Mouse (Mus musculus) CH12.LX (cell line): ENCODE data around the gene Sbpl. TPM values are rescaled to one million over a fixed set of nuclear protein-coding genes. Genes with fewer than 3 reads are reported as not detected.
"Not testable (repeated sequence)": the region's sequence is repeated elsewhere in the genome, so short reads cannot be mapped to it uniquely, and the experiment has no call there.

Experiments used
- DNase-seq: peaks from one replicate; pipeline ENCODE4 v3.0.0-alpha.2; 2013; ENCODE audit errors: extremely low read depth
- H3K27ac ChIP-seq: 2 replicates; pipeline ENCODE4 v1.5.1; 2012; ENCODE audit warnings: low read depth, mild to moderate bottlenecking, control low read depth, moderate library complexity; ENCODE audit not compliant: insufficient read depth
- H3K27me3 ChIP-seq: replicated peaks from 2 replicates; pipeline ENCODE3; 2012; ENCODE audit warnings: inconsistent platforms
- H3K36me3 ChIP-seq, 2 experiments: replicated peaks in 1 of 2; 2 replicates each; pipeline versions ENCODE3 to v1.6.1; 2012; ENCODE audit warnings: inconsistent platforms in 1 of 2, low read length in 1 of 2, mild to moderate bottlenecking in 1 of 2, mixed read lengths in 1 of 2, moderate library complexity in 1 of 2; ENCODE audit not compliant: control insufficient read depth in 1 of 2, insufficient read depth in 1 of 2
- H3K4me1 ChIP-seq, 2 experiments: 2 replicates each; pipeline ENCODE4 v1.6.1; 2012; ENCODE audit warnings: inconsistent platforms in 1 of 2, moderate library complexity in 1 of 2; ENCODE audit not compliant: insufficient read depth in 2 of 2, control insufficient read depth in 1 of 2
- H3K4me2 ChIP-seq: 2 replicates; pipeline ENCODE4 v1.6.1; 2012; ENCODE audit warnings: low read depth, mild to moderate bottlenecking, control low read depth; ENCODE audit not compliant: poor library complexity, insufficient read depth, severe bottlenecking
- H3K4me3 ChIP-seq, 3 experiments: fragments of 150-350 bp in 1 of 3; sonication (generic) in 1 of 3; replicated peaks in 1 of 3; 2 replicates each; pipeline versions ENCODE3 to v1.5.1; 2011 to 2012; ENCODE audit warnings: low read depth in 2 of 3, low read length in 2 of 3, mild to moderate bottlenecking in 2 of 3, moderate library complexity in 2 of 3, control low read depth in 1 of 3, improper control_type of control experiment in 1 of 3, inconsistent platforms in 1 of 3, mixed read lengths in 1 of 3; ENCODE audit not compliant: poor library complexity in 1 of 3
- H3K79me2 ChIP-seq: replicated peaks from 2 replicates; pipeline ENCODE4 v1.6.1; 2012; ENCODE audit warnings: mild to moderate bottlenecking, moderate library complexity; ENCODE audit not compliant: control insufficient read depth, poor library complexity, insufficient read depth, severe bottlenecking; ENCODE audit errors: extremely low read depth
- H3K9ac ChIP-seq: 2 replicates; pipeline ENCODE4 v1.6.1; 2012; ENCODE audit warnings: low read depth, mild to moderate bottlenecking, control low read depth, moderate library complexity; ENCODE audit not compliant: insufficient read depth
- H3K9me3 ChIP-seq: replicated peaks from 2 replicates; pipeline ENCODE3; 2012; ENCODE audit warnings: low read length, inconsistent platforms, mixed read lengths
- CHD1 ChIP-seq: IDR thresholded peaks from 2 replicates; pipeline ENCODE4 v1.6.1; 2012; ENCODE audit warnings: low read depth, low read length, improper control_type of control experiment, inconsistent platforms
- E2F4 ChIP-seq: IDR thresholded peaks from 2 replicates; pipeline ENCODE4 v1.6.1; 2011; ENCODE audit warnings: low read depth, low read length, improper control_type of control experiment; ENCODE audit not compliant: insufficient replicate concordance
- ELF1 ChIP-seq: IDR thresholded peaks from 2 replicates; pipeline ENCODE4 v1.6.1; 2014; ENCODE audit warnings: low read depth, mild to moderate bottlenecking, inconsistent platforms, low read length, improper control_type of control experiment
- EP300 ChIP-seq: IDR thresholded peaks from 2 replicates; pipeline ENCODE4 v1.6.1; 2011; ENCODE audit warnings: low read length, improper control_type of control experiment
- HCFC1 ChIP-seq: IDR thresholded peaks from 2 replicates; pipeline ENCODE4 v1.6.1; 2012; ENCODE audit warnings: low read depth, mild to moderate bottlenecking, inconsistent platforms, low read length, improper control_type of control experiment
- IRF4 ChIP-seq: IDR thresholded peaks from 2 replicates; pipeline ENCODE4 v1.6.1; 2014; ENCODE audit warnings: low read depth, mild to moderate bottlenecking, inconsistent platforms, low read length, improper control_type of control experiment
- KAT2A ChIP-seq: IDR thresholded peaks from 2 replicates; pipeline ENCODE4 v1.6.1; 2012; ENCODE audit warnings: low read length, improper control_type of control experiment, inconsistent platforms; ENCODE audit not compliant: insufficient replicate concordance
- MAFK ChIP-seq: IDR thresholded peaks from 2 replicates; pipeline ENCODE4 v1.6.1; 2011; ENCODE audit warnings: low read length, improper control_type of control experiment; ENCODE audit not compliant: insufficient replicate concordance
- MXI1 ChIP-seq: IDR thresholded peaks from 2 replicates; pipeline ENCODE4 v1.6.1; 2011; ENCODE audit warnings: mild to moderate bottlenecking, low read depth, low read length, improper control_type of control experiment
- MYC ChIP-seq: IDR thresholded peaks from 2 replicates; pipeline ENCODE4 v1.6.1; 2011; ENCODE audit warnings: low read depth, mild to moderate bottlenecking, improper control_type of control experiment, low read length
- NELFE ChIP-seq: IDR thresholded peaks from 2 replicates; pipeline ENCODE4 v1.6.1; 2011; ENCODE audit warnings: low read depth, low read length, improper control_type of control experiment
- PAX5 ChIP-seq: IDR thresholded peaks from 2 replicates; pipeline ENCODE4 v1.6.1; 2012; ENCODE audit warnings: low read length, inconsistent platforms, mixed read lengths
- POLR2AphosphoS2 ChIP-seq: IDR thresholded peaks from 2 replicates; pipeline ENCODE4 v1.6.1; 2011; ENCODE audit warnings: low read depth, low read length, improper control_type of control experiment
- RAD21 ChIP-seq: IDR thresholded peaks from 2 replicates; pipeline ENCODE4 v1.6.1; 2011; ENCODE audit warnings: low read depth, mild to moderate bottlenecking, low read length, improper control_type of control experiment, moderate library complexity
- SIN3A ChIP-seq: IDR thresholded peaks from 2 replicates; pipeline ENCODE4 v1.6.1; 2012; ENCODE audit warnings: low read length, improper control_type of control experiment, inconsistent platforms
- SMC3 ChIP-seq: IDR thresholded peaks from 2 replicates; pipeline ENCODE4 v1.6.1; 2011; ENCODE audit warnings: low read depth, low read length, improper control_type of control experiment
- TCF12 ChIP-seq: IDR thresholded peaks from 2 replicates; pipeline ENCODE4 v1.6.1; 2014; ENCODE audit warnings: low read depth, mild to moderate bottlenecking, inconsistent platforms, low read length, improper control_type of control experiment
- UBTF ChIP-seq: IDR thresholded peaks from 2 replicates; pipeline ENCODE4 v1.6.1; 2012; ENCODE audit warnings: low read depth, mild to moderate bottlenecking, inconsistent platforms, low read length, improper control_type of control experiment, moderate library complexity
- ZMIZ1 ChIP-seq: IDR thresholded peaks from 2 replicates; pipeline ENCODE4 v1.6.1; 2012; ENCODE audit warnings: low read depth, mild to moderate bottlenecking, inconsistent platforms, low read length, improper control_type of control experiment
- ZNF384 ChIP-seq: IDR thresholded peaks from 2 replicates; pipeline ENCODE4 v1.6.1; 2012; ENCODE audit warnings: low read depth, low read length, improper control_type of control experiment, inconsistent platforms
- dilution Hi-C: fragments of 300-500 bp; cut with MboI; formaldehyde crosslinking; loops from 2 replicates; pipeline ENCODE4 v1.14.3; 2020; ENCODE audit warnings: low sequenced_read_pairs; ENCODE audit not compliant: extremely low pct_unique_long_range_greater_than_20kb, extremely low pct_ligation_motif_present
- in situ Hi-C: fragments of 300-500 bp; cut with MboI; formaldehyde crosslinking; loops from 3 replicates; pipeline ENCODE4 v1.14.3; 2019; ENCODE audit warnings: low sequenced_read_pairs, low pct_ligation_motif_present, low pct_unique_long_range_greater_than_20kb, mixed read lengths
- polyA plus RNA-seq: library from polyadenylated mRNA; unstranded; fragments of >175 nt; gene quantifications from 2 replicates; pipeline ENCODE4 v1.2.1, GENCODE M21; 2012; ENCODE audit warnings: low read depth; ENCODE audit not compliant: insufficient read length
- total RNA-seq, 2 experiments: library from RNA; depleted of rRNA; stranded (reverse); fragments of 300-350 nt in 1 of 2; fragments of >200 nt in 1 of 2; gene quantifications; 2 replicates each; pipeline ENCODE4 v1.2.3; 2012 to 2014

Gene Sbpl
- total and polyA plus RNA-seq, 3 experiments = not detected

DNA sequence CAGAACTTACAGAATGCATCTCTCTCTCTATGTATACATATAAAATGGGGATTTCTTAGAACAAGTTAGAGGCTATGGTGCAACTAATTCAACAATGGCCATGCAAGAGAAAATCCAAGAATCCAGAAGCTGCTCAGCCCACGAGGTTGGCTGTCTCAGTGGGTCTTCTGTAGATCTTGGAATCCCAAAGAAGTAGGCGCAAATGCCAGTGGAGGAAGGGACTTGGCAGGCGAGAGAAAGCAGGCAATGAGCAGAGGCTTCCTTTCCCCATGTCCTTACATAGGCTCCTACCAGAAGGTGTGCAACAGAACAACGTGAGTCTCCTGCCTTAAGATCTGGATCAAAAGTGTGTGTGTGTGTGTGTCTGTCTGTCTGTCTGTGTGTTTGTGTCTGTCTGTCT lies 7.6 kb downstream of the Sbpl start:
- H3K4me2 ChIP-seq, H3K9ac ChIP-seq, H3K27ac ChIP-seq, H3K9me3 ChIP-seq, dilution Hi-C loops, DNase-seq, H3K4me1 ChIP-seq, H3K4me3 ChIP-seq, H3K79me2 ChIP-seq, H3K36me3 ChIP-seq, in situ Hi-C loops: not testable (repeated sequence)
- H3K27me3 ChIP-seq = peaks cover 14% of the 10 kb centered on the region

DNA sequence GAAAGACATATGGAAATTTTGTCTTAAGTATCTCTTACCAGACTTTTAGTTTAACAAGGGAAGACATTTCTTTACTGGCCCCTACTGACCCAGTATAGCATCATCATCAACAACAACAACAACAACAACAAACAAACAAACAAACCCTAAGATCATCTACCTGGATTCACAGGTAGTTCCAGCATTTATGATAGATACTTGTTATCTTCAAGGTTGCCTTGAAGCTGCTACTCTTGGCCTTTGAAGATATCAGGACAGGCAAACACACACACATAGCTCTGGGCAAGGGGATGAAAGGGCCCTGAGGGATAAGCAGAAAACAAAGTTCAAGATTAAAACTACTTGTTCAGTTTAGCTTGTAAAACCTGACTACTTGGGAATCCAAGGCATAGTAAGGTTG lies 13.7 kb downstream of the Sbpl start, which contains the start of gene Sbp:
Sbp (plus strand) TSS at position 301 of the 400 bp plus-strand sequence.
- no peaks in the 10 kb centered on the region for H3K4me1 ChIP-seq
- dilution Hi-C loops = no loop called here
- no peaks in the 10 kb centered on the region for H3K36me3 ChIP-seq
- TF ChIP-seq E2F4 = no peak
- TF ChIP-seq SIN3A = no peak
- no peak for TF ChIP-seq ZMIZ1
- no peak for TF ChIP-seq CHD1
- no peak for TF ChIP-seq IRF4
- TF ChIP-seq POLR2AphosphoS2 = no peak
- in situ Hi-C loops = no loop called here
- DNase-seq = no peak
- H3K4me2 ChIP-seq = no peak within 1 kb of the TSS
- H3K9ac ChIP-seq = no peak within 1 kb of the TSS
- H3K27ac ChIP-seq = no peak within 1 kb of the TSS
- H3K9me3 ChIP-seq = no peaks in the 10 kb centered on the region
- H3K4me3 ChIP-seq = no peak within 1 kb of the TSS
- no peaks in the 10 kb centered on the region for H3K79me2 ChIP-seq
- peaks cover 35% of the 10 kb centered on the region for H3K27me3 ChIP-seq

DNA sequence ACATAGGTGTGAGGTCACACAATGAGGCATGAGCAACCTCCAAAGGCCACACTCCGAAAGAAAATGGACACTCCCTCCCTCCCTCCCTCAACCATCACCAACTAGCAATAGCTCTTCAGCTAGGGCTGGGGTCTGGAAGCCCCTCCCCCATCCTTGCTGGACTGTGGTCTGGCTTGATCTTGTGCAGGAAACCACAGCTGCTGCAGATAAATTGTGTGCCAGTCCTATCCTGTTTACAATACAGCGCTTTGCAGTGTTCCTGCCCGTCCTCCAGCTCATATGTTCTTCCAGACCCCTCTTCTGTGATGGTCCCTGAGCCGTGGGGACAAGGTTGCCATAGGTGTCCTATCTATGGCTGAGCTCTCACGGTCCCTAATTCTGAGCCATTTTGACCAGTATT lies 23.9 kb downstream of the Sbpl start:
- TF ChIP-seq SMC3 (no peak), RAD21 (no peak), ELF1 (no peak), EP300 (no peak), PAX5 (no peak), KAT2A (no peak), MYC (no peak), UBTF (no peak), TCF12 (no peak), ZNF384 (no peak), ZMIZ1 (no peak), MXI1 (no peak), HCFC1 (no peak), MAFK (no peak), POLR2AphosphoS2 (no peak), NELFE (no peak)
- H3K27ac ChIP-seq = no peak overlapping the region
- H3K4me2 ChIP-seq = no peak overlapping the region
- no peaks in the 10 kb centered on the region for H3K79me2 ChIP-seq
- H3K27me3 ChIP-seq = peaks cover 50% of the 10 kb centered on the region
- in situ Hi-C loops = no loop called here
- no peaks in the 10 kb centered on the region for H3K36me3 ChIP-seq
- H3K4me3 ChIP-seq = no peak overlapping the region
- dilution Hi-C loops = no loop called here
- no peaks in the 10 kb centered on the region for H3K9me3 ChIP-seq
- H3K4me1 ChIP-seq = no peaks in the 10 kb centered on the region
- DNase-seq = no peak
- H3K9ac ChIP-seq = no peak overlapping the region
